Mouse (Mus musculus): ENCODE data around the gene Lrrc8b.

DNA sequence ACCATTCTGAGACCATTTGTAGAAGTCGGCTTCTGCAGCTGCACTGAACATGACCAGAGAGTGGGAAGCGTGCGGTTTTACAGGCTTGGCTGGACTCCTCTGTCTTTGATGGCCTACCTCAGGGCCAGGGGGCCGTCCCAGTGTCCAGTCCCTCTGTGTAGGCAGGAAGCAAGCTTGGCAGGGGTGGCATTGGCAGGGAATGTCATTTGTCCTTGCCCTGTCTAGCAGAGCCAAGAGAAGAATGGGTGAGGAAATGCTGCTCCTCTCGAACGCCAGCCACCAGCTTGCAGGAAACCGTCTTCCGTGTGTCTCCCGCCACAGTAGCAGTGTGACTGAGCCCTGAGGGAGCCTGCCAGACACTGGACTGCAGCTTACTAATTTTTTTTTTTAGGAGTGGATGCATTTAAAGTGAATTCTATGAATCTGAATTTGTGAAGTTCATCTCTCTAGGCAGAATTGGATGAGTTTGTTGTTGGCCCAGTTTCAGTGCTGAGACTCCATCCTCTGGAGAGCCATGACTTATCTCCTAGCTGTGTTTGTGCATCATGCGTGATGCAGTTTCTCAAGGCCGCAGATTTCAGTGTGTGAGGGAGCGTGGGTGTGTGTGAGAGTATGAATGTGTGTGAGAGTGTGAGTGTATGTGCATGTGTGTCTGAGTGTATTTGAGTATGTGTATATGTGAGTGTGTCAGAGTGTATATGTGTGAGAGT, 12.8 kb downstream of the Lrrc8b start:
- TF ChIP-seq ZC3H11A (IDR thresholded peaks at IDR 0.05; ENCODE audit: borderline replicate concordance, low read depth, low read length) (no peak), ZNF384 (IDR thresholded peaks at IDR 0.05; ENCODE audit: low read depth, low read length) (no peak)

All from ES-E14 (cell line).